ENCODE assay signal across 8 mouse cellular contexts in the genomic region with DNA sequence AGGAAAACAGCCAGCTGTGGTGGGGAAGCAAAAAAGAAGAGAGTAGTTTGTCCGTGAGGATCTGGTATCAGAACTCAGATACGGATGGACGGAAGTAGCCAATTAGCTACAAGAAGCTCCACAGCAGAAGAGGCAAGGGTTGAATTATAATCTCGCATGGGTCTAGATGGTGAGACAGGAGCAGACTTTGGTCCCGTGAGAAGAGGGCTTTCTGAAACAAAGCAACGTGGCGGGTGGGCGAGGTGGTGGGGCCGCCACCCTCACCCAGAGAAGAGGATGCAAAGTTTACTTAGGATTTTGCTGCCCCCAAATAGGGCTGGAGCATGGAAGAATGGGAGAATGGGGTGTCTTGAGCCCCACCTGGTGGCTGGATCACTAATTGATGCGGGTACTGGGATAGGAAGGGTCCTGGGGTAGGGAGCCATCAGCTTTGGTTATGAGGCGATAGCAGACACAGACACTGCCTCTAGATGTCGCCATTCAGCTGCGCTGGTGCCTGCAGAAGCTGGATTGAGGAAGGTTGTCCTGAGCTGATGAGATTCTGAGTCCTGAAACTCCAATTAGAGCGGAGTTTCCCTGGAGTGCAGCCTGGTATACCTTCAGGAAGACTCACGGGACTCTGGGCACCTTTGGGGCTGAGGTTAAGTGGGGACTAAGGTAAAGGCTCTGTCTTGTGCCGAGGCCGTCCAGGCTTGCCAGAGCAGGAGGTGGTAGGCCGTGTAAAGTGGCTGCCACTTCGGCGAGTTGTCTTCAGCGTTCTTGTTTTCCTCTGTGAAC. TPM values are rescaled to one million over a fixed set of nuclear protein-coding genes. Genes with fewer than 3 reads are reported as not detected.
A peak's percentile ranks its signal among the peaks of the same experiment; 100 is the strongest.
DNase-seq lines count a peak whose midpoint lies in the region; ATAC-seq and TF ChIP-seq lines count a peak whose summit lies in the region.

No protein-coding gene starts in this region.

- H3K4me3 ChIP-seq in embryonic facial prominence, embryonic 14.5 days (ENCODE audit: low read depth, low read length): peak overlapping the region; percentile 26
- H3K4me3 ChIP-seq in limb, embryonic 13.5 days: peak overlapping the region; percentile 34
- H3K4me3 ChIP-seq in midbrain, embryonic 16.5 days (ENCODE audit: low read depth, low read length): peak overlapping the region; percentile 16; the same call in 1 of the 2 replicates
- H3K4me3 ChIP-seq in spleen, adult 2 months (ENCODE audit: extremely low read depth, insufficient read depth, insufficient read length): no peak overlapping the region

- no peaks in the 10 kb centered on the region for H3K36me3 ChIP-seq in embryonic facial prominence, embryonic 14.5 days (ENCODE audit: control insufficient read depth, insufficient read depth, low read length)
- 0 out of 2 replicates have a peak, but pooled peaks cover 1% of the 10 kb centered on the region for H3K36me3 ChIP-seq in limb, embryonic 13.5 days
- H3K36me3 ChIP-seq in midbrain, embryonic 16.5 days (ENCODE audit: control insufficient read depth, insufficient read depth, low read length): no peaks in the 10 kb centered on the region
- no peaks in the 10 kb centered on the region for H3K36me3 ChIP-seq in spleen, adult 2 months (ENCODE audit: control insufficient read depth, insufficient read depth, low read length)

- peak; percentile 92 for ATAC-seq in embryonic facial prominence, embryonic 14.5 days (ENCODE audit: low read depth)
- peak; percentile 90 for ATAC-seq in limb, embryonic 13.5 days (ENCODE audit: low FRiP score, low read depth)
- ATAC-seq in midbrain, embryonic 16.5 days: peak; percentile 90

- peak overlapping the region; percentile 32; the same call in 1 of the 2 replicates for H3K9ac ChIP-seq in embryonic facial prominence, embryonic 14.5 days (ENCODE audit: low read depth, low read length)
- H3K9ac ChIP-seq in limb, embryonic 13.5 days: no peak overlapping the region
- no peak overlapping the region for H3K9ac ChIP-seq in midbrain, embryonic 16.5 days (ENCODE audit: low read depth, low read length)

- TF ChIP-seq CTCF in spleen, adult 2 months (IDR thresholded peaks at IDR 0.05; ENCODE audit: extremely low read depth, insufficient read depth, insufficient read length, insufficient replicate concordance): peak; percentile 97

- peaks cover 5% of the 10 kb centered on the region; the same call in 1 of the 2 replicates for H3K4me1 ChIP-seq in embryonic facial prominence, embryonic 14.5 days (ENCODE audit: control insufficient read depth, insufficient read depth, low read length)
- H3K4me1 ChIP-seq in limb, embryonic 13.5 days: peaks cover 18% of the 10 kb centered on the region
- H3K4me1 ChIP-seq in midbrain, embryonic 16.5 days (ENCODE audit: control insufficient read depth, insufficient read depth, low read length): no peaks in the 10 kb centered on the region; the same call in 1 of the 2 replicates
- H3K4me1 ChIP-seq in spleen, adult 2 months (ENCODE audit: control insufficient read depth, insufficient read depth, insufficient read length): no peaks in the 10 kb centered on the region

- 21% methylated on average over 21 of the region's 21 CpGs for WGBS in embryonic facial prominence, embryonic 14.5 days
- WGBS in limb, embryonic 13.5 days: 17% methylated on average over 21 of the region's 21 CpGs
- 19% methylated on average over 21 of the region's 21 CpGs for WGBS in midbrain, embryonic 16.5 days
- WGBS in spleen, adult 2 months: 32% methylated on average over 21 of the region's 21 CpGs

- H3K27me3 ChIP-seq in embryonic facial prominence, embryonic 14.5 days (replicated peaks; ENCODE audit: control insufficient read depth, insufficient read depth, low read length): no peaks in the 10 kb centered on the region
- H3K27me3 ChIP-seq in limb, embryonic 13.5 days: peaks cover 7% of the 10 kb centered on the region; the same call in 1 of the 2 replicates
- no peaks in the 10 kb centered on the region; the same call in 1 of the 2 replicates for H3K27me3 ChIP-seq in midbrain, embryonic 16.5 days (ENCODE audit: control insufficient read depth, insufficient read depth, low read depth, low read length)
- no peaks in the 10 kb centered on the region for H3K27me3 ChIP-seq in spleen, adult 2 months (ENCODE audit: control insufficient read depth, insufficient read depth, low read length)

- H3K9me3 ChIP-seq in embryonic facial prominence, embryonic 14.5 days (ENCODE audit: control insufficient read depth, low read length): no peaks in the 10 kb centered on the region
- H3K9me3 ChIP-seq in limb, embryonic 13.5 days: no peaks in the 10 kb centered on the region
- H3K9me3 ChIP-seq in midbrain, embryonic 16.5 days (replicated peaks; ENCODE audit: control insufficient read depth, low read length, poor library complexity, severe bottlenecking): no peaks in the 10 kb centered on the region

- no peak for TF ChIP-seq POLR2A in spleen, adult 2 months (IDR thresholded peaks at IDR 0.05; ENCODE audit: low read depth, low read length)

- no peak overlapping the region for H3K27ac ChIP-seq in embryonic facial prominence, embryonic 14.5 days (replicated peaks; ENCODE audit: low read depth, low read length)
- no peak overlapping the region for H3K27ac ChIP-seq in limb, embryonic 13.5 days
- no peak overlapping the region for H3K27ac ChIP-seq in midbrain, embryonic 16.5 days (ENCODE audit: low read length)
- no peak overlapping the region for H3K27ac ChIP-seq in spleen, adult 2 months (ENCODE audit: insufficient read depth, low read length)

- DNase-seq in A20 (ENCODE audit: low read depth, low spot score): peak; percentile 80
- peak; percentile 28 to 62 for DNase-seq in adrenal gland, postnatal 4 days (ENCODE audit: low spot score in 2 of 2)
- DNase-seq in embryonic facial prominence, embryonic 14.5 days (ENCODE audit: low spot score): peak; percentile 95
- peak; percentile 87 to 91 for DNase-seq in heart, adult 9 months (ENCODE audit: low spot score in 2 of 2)
- peak; percentile 95 for DNase-seq in kidney, adult 9 months
- DNase-seq in spleen, adult 2 months (ENCODE audit: low read depth in 1 of 2, low spot score in 2 of 2): peak; percentile 49 to 75

- H3K4me2 ChIP-seq in embryonic facial prominence, embryonic 14.5 days (ENCODE audit: low read depth, low read length): peak overlapping the region; percentile 49
- H3K4me2 ChIP-seq in limb, embryonic 13.5 days (replicated peaks): peak overlapping the region; percentile 60
- H3K4me2 ChIP-seq in midbrain, embryonic 16.5 days (ENCODE audit: low read length): peak overlapping the region; percentile 52

RNA-seq across cellular contexts. Expression of a gene that starts 11.4 kb away (rescaled TPM):
- total RNA-seq in adrenal gland, postnatal 4 days (2021): 10 to 100 TPM; 17.0 to 17.6 TPM
- polyA plus RNA-seq in embryonic facial prominence, embryonic 14.5 days (2014; fragmentation: Nextera tagmentation; extraction: Ambion mirVana): 8.1 and 8.2 TPM in 2 replicates
- 13.8 and 14.0 TPM in 2 replicates for polyA plus RNA-seq in limb, embryonic 13.5 days (2015; fragmentation: Nextera tagmentation; extraction: Ambion mirVana)
- 23.5 and 25.7 TPM in 2 replicates for polyA plus RNA-seq in midbrain, embryonic 16.5 days (2015; fragmentation: Nextera tagmentation; extraction: Ambion mirVana)
- polyA plus RNA-seq in spleen, adult 2 months (2012; rRNA removed): 2.4 and 2.9 TPM in 2 replicates

RNA-seq across cellular contexts. Expression of a gene that starts 21.5 kb away (rescaled TPM):
- 10 to 100 TPM in 1 of 2 experiments, 1 to 10 TPM in 1; 2.1 to 83.8 TPM for total RNA-seq in adrenal gland, postnatal 4 days (2021)
- 1.9 and 2.1 TPM in 2 replicates for polyA plus RNA-seq in embryonic facial prominence, embryonic 14.5 days (2014; fragmentation: Nextera tagmentation; extraction: Ambion mirVana)
- polyA plus RNA-seq in limb, embryonic 13.5 days (2015; fragmentation: Nextera tagmentation; extraction: Ambion mirVana): 0.22 TPM in 1 of 2 replicates, not detected in the other
- polyA plus RNA-seq in midbrain, embryonic 16.5 days (2015; fragmentation: Nextera tagmentation; extraction: Ambion mirVana): not detected in 2 replicates
- 0.29 TPM in 1 of 2 replicates, not detected in the other for polyA plus RNA-seq in spleen, adult 2 months (2012; rRNA removed)

RNA-seq across cellular contexts. Expression of a gene that starts 28.5 kb away (rescaled TPM):
- 1 to 10 TPM; 6.0 to 6.7 TPM for total RNA-seq in adrenal gland, postnatal 4 days (2021)
- polyA plus RNA-seq in embryonic facial prominence, embryonic 14.5 days (2014; fragmentation: Nextera tagmentation; extraction: Ambion mirVana): 40.5 and 54.7 TPM in 2 replicates
- polyA plus RNA-seq in limb, embryonic 13.5 days (2015; fragmentation: Nextera tagmentation; extraction: Ambion mirVana): 18.1 TPM in 2 replicates
- polyA plus RNA-seq in midbrain, embryonic 16.5 days (2015; fragmentation: Nextera tagmentation; extraction: Ambion mirVana): 2.9 and 3.2 TPM in 2 replicates
- polyA plus RNA-seq in spleen, adult 2 months (2012; rRNA removed): 13.1 and 17.2 TPM in 2 replicates

RNA-seq across cellular contexts. Expression of a gene that starts 39.1 kb away (rescaled TPM):
- total RNA-seq in adrenal gland, postnatal 4 days (2021): 10 to 100 TPM; 32.4 to 36.2 TPM
- polyA plus RNA-seq in embryonic facial prominence, embryonic 14.5 days (2014; fragmentation: Nextera tagmentation; extraction: Ambion mirVana): 81.3 and 87.9 TPM in 2 replicates
- polyA plus RNA-seq in limb, embryonic 13.5 days (2015; fragmentation: Nextera tagmentation; extraction: Ambion mirVana): 88.9 and 89.4 TPM in 2 replicates
- 123 and 129 TPM in 2 replicates for polyA plus RNA-seq in midbrain, embryonic 16.5 days (2015; fragmentation: Nextera tagmentation; extraction: Ambion mirVana)
- 35.7 and 37.5 TPM in 2 replicates for polyA plus RNA-seq in spleen, adult 2 months (2012; rRNA removed)

Comparison
In these comparisons a context has a peak if more than half of its experiments do, and no peak if none do; other contexts are left out.
1. DNase-seq: peak in every context shown above with its lines; median percentile 95 in embryonic facial prominence, embryonic 14.5 days; 95 in kidney, adult 9 months; 89 in heart, adult 9 months; 80 in A20; 62 in spleen, adult 2 months; 45 in adrenal gland, postnatal 4 days.